Mouse (Mus musculus) yolk sac, embryonic 10.5 days (tissue): ENCODE data around the gene Cct6b.
"Not testable (repeated sequence)": the region's sequence is repeated elsewhere in the genome, so short reads cannot be mapped to it uniquely, and the experiment has no call there.

ENCODE experiments used
- DNase-seq: peaks from one replicate; pipeline ENCODE4 v3.0.0-alpha.2; 2017; ENCODE audit warnings: low spot score

Cct6b gene

DNA sequence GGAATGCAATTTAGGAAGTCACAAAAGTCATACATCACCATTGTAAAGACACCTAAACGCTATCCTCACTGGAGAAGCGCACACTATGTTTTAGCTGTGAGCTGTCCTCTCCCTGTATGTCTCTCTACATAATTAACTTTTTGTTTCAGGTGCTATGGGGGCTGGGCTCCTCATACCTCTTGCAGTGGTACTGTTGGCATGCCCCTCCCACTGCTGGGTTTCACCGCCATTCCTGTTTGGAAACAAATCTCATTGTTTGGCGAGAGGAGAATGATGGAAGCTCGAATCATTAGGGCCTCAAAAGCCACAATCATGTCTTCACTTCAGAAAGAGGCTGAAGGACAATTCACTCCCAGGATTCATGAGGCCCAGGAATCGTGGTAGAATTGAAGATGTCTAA lies 59.0 kb downstream of the Cct6b start:
- no peak for DNase-seq

- DNase-seq: no peak
Observed at GRCm38 (mm10) chr11:82699865-82700410, 64.2 kb downstream of the Cct6b start.

DNA sequence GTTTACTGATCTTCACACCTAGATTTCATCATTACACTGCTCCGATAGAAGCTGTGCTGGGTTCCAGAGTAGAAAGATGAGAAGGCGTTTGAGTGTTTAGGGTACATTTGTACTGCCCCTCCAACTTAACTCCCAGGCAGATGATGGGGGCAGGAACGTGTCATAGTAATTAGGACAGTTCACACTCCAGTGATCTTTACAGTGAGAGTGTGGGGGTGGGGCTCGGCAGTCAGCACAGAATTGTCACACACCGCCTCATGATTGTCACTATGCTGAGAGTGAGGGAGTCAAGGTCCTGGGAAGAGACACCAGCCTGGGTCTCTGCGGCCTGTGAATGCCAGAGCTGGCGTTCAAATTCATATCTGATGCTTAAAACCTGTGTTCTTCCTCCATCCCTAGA lies 68.2 kb downstream of the Cct6b start:
- DNase-seq: no peak

DNA sequence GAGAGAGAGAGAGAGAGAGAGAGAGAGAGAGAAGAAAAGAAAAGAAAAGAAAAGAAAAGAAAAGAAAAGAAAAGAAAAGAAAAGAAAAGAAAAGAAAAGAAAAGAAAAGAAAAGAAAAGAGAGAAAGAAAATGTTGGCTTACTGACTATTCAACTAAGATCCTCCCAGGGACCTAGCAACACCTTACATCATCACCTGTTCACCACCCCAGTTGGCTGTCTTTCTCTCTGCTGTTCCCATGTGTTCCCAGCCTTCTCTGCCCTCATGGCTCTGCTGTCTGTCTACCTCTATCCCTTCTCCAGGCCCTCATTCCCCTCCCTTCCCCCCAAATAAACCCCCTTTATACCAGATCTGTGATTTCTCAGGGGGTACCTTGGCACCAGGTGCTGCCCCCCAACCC lies 69.2 kb downstream of the Cct6b start:
- DNase-seq: not testable (repeated sequence)

DNA sequence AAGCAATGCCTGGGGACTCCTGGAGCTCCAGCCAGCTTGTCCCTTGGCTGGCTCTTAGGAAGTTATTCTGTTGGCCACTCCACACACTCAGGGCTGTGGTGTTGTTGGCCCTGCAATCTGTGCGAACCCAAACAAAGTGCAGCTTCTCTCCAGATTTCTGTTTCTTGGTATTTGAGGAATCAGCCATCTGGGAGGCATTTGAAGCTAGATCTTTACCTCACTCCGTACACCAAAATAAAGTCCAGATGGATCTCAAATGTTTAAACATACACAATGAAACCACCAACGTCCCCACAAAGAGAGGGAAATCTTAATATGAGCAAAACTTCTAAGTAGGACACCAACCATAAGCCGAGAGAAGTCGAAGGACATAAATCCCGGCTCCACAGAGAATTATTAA lies 71.5 kb downstream of the Cct6b start:
- DNase-seq: no peak

DNA sequence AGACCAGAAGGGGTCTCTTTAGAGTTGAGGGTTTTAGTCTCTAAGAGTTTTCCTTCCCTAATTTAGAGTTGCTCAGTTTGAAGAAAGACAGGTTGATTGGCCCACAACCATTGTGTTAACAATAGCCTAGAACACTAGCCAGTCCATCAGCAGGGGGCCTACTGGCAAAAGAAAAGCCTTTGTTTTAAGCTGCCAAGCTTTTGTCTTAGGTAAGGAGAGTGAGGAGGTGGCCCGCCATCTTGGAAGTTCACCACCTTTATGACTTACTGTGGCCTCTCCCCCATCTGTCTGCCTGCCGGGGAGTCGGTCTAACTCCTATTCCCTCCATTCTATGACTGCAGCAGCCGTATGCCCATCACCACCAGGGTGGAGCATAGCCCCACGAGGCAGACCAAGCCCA lies 73.6 kb downstream of the Cct6b start:
- DNase-seq: no peak

DNA sequence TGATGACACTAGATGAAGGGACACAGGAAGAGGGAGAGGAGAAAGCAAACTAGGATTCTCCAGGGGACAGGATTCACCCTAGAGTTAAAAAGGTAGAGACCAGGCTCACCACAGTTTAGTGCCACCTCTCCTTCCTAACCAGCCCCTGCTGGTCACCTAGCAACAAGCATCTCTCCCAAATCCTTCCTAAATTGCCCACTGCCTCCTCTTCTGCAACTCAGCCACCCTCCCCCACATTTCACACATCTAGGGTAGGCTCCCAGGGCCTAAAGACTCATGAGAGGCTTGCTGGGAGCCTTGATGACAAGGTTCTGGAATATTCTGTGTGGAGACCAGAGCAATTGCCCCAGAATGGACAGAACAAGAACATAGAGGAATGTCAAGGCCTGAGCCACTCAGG lies 76.5 kb downstream of the Cct6b start:
- DNase-seq: no peak

- DNase-seq: no peak
Observed at GRCm38 (mm10) chr11:82684676-82685075, 79.4 kb downstream of the Cct6b start.

GRCm38 (mm10) chr11:82683765-82684505 lies 80.2 kb downstream of the Cct6b start:
- DNase-seq: no peak

DNA sequence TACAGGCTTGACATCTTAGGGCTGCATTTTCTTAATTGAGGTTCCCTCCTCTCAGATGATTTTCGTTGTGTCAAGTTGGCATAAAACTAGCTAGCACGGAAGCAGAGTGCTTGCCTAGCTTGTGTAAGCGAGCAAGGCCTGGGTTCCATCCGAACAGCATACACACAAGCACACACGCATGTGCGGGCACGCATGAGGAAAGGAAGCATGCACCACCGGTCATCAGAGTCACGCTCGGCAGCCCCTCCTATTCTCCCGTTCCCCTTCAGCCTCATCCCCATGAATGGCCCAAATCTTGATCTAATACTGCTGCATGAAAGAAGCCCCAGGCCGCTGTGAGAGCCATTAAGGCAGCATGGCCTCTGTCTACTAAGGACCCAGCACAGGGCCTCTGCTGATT lies 85.6 kb downstream of the Cct6b start:
- no peak for DNase-seq
